Mouse (Mus musculus) bone marrow macrophage, adult 2 months (primary cell): ENCODE measurements around the gene Cdca7l.

Experiments
- CTCF ChIP-seq: IDR thresholded peaks from 2 replicates; pipeline ENCODE4 v1.5.1; 2012; ENCODE audit warnings: low read depth, mild to moderate bottlenecking, low read length, moderate library complexity
- POLR2A ChIP-seq: IDR thresholded peaks from 2 replicates; pipeline ENCODE4 v1.6.1; 2012; ENCODE audit warnings: mild to moderate bottlenecking, low read depth, low read length, borderline replicate concordance

DNA sequence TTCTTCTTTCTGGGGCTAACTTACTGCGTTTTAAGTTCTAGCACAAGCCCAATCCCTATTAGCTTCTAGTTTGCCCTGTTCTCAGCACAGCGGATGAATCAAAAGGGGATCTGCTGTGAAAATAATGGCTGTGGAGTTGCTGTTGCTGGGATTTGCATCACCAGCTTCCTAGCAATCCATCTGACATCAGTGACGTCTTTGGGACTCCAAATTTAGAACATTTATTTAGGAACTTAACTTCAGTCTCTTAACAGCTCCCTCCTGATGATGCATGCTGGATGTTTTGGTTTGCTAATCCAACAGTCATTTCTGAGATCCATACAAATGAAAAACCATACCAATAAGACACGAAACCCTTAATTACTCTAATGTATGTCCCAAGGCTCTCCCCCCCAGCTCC is 1.5 kb downstream of the Cdca7l start:
- no peak for TF ChIP-seq POLR2A
- TF ChIP-seq CTCF, result no peak
